Mouse (Mus musculus) embryonic fibroblast, embryonic 13.5 days (primary cell): ENCODE data around the gene Zhx3. TPM values are rescaled to one million over a fixed set of nuclear protein-coding genes. Genes with fewer than 3 reads are reported as not detected.

Source experiments
- H3K27ac ChIP-seq: 2 replicates; pipeline ENCODE4 v1.5.1; 2012; ENCODE audit warnings: low read length, control low read depth, inconsistent platforms; ENCODE audit not compliant: insufficient read depth
- H3K4me1 ChIP-seq: 2 replicates; pipeline ENCODE4 v1.6.1; 2011; ENCODE audit warnings: low read length; ENCODE audit not compliant: control insufficient read depth, insufficient read depth
- H3K4me3 ChIP-seq: 2 replicates; pipeline ENCODE4 v1.5.1; 2011; ENCODE audit warnings: mild to moderate bottlenecking, control low read depth, low read length; ENCODE audit not compliant: insufficient read depth
- CTCF ChIP-seq: IDR thresholded peaks from 2 replicates; pipeline ENCODE4 v1.5.1; 2011; ENCODE audit warnings: mild to moderate bottlenecking, control low read depth, low read length, moderate library complexity, borderline replicate concordance; ENCODE audit not compliant: insufficient read depth
- POLR2A ChIP-seq: IDR thresholded peaks from 2 replicates; pipeline ENCODE4 v1.6.1; 2011; ENCODE audit warnings: low read depth, mild to moderate bottlenecking, control low read depth, low read length, moderate library complexity
- polyA plus RNA-seq: library from polyadenylated mRNA; stranded (reverse); fragments of >200 nt; gene quantifications from 2 replicates; pipeline ENCODE4 v1.2.4, GENCODE M21; 2011; ENCODE audit warnings: low read depth; ENCODE audit not compliant: missing spikeins, insufficient read length

The Zhx3 gene
- polyA plus RNA-seq, 1 experiment, result 14.1 TPM

DNA sequence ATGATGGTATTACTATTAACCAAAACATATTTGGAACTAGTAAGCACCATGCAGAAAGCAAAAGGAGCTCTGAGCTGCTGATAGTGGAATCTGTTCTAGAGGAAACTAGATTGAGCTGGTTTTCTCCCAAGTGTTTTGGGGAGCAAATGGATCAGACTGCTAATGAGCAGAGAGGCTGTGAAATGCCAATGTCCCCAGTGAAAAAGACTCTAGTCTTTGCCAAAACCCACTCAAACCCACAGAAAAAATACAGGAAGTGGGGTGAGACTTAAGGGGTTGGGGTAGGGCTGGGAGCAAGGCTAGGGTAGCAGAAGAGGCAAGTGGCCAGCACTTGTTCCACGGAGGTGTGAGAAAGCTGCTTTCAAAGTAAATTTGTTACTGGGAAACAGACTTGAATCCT lies 86.5 kb downstream of the Zhx3 start:
- TF ChIP-seq CTCF, result no peak
- TF ChIP-seq POLR2A, result no peak
- no peaks in the 10 kb centered on the region for H3K4me1 ChIP-seq
- H3K4me3 ChIP-seq, result no peak overlapping the region
- no peak overlapping the region for H3K27ac ChIP-seq

- no peaks in the 10 kb centered on the region for H3K4me1 ChIP-seq
Measured at GRCm38 (mm10) chr2:160780834-160781219, 92.0 kb downstream of the Zhx3 start.

DNA sequence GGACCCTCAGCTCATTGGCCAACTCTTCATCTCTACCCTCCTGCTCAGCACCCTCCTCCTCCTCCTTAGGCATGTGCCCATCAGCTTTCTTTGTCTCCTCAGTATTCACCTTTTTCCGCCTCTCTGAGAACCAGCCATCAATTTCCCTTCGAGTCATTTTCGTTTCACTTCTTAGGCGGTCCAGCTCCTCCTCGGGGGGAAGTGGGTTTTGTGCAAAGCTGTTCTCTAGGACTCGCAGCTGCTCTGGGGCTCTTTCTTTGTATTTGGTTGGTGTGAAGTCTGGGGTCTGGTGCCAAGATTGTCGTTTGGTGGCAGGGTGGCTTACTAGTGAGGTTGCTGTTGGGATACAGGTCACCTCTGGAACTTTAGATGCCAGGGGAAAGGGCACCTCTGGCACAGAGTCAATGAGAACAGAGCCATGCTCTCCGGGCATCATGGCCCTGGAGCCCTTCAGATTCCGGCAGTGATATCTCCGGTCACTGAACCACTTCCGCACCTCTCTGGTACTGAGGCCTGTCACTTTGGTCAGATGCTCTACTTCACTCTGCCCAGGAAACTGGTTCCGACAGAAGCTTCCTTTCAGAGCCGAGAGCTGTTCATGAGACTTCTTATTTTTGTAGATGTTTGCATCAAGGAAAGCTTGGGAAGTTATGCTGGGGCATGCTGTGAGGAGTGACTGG lies 92.5 kb downstream of the Zhx3 start:
- Histone ChIP-seq H3K4me3 (no peak overlapping the region), H3K27ac (no peak overlapping the region), H3K4me1 (no peaks in the 10 kb centered on the region)
- TF ChIP-seq POLR2A, result no peak
- no peak for TF ChIP-seq CTCF

More at GRCm38 (mm10) chr2:160780834-160781219, 92.0 kb downstream of the Zhx3 start:
- Histone ChIP-seq H3K27ac (no peak overlapping the region), H3K4me3 (no peak overlapping the region)
- no peak for TF ChIP-seq CTCF

- no peak overlapping the region for H3K27ac ChIP-seq
- H3K4me3 ChIP-seq, result no peak overlapping the region
- no peaks in the 10 kb centered on the region for H3K4me1 ChIP-seq
- TF ChIP-seq CTCF (no peak), POLR2A (no peak)
Measured at GRCm38 (mm10) chr2:160778034-160778433, 94.8 kb downstream of the Zhx3 start.

DNA sequence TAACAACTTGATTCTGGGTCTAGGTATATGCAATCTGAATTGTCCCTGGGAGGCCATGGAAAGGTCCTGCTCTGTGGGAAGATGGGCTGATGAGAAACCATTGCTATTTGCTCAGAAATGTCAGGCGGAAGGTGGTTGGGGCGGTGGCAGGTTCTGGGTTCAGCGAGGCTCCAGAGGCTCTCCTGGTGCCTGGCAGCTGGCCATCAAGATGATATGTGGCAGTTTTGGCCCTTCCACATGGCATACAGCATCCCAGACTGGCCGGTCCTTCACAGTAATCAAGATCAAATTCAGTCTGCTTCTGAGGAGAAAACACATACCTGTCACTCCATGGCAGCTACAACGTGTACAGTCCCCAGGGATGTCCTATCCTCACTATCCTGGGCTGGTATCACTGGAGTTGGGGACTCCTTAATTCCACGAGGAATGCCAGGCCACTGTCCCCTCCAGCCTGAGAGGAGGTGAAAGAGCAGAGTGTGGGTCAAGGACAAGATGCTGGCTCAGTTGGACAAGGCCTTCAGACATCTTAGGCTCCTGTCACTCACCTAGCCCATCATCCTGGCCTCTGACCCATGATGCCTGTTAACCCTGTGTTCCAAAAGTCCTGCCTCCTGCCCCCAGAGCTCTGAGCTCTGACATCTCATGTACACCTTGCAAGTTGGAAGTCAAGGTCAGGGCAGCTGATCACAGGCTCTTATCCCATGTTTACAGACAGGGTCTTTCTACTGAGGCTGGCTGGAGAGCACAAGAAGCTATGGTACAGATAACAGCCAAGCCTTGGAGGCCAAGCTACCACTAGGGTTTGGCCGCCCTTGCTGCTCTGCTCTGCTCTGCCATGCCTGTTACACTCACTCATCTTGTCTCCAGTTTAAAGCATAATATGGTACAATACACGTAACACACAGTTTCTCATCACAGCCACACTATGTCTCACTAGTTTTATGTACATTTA lies 101.2 kb downstream of the Zhx3 start:
- Histone ChIP-seq H3K4me3 (no peak overlapping the region), H3K4me1 (no peaks in the 10 kb centered on the region), H3K27ac (no peak overlapping the region)
- TF ChIP-seq CTCF (no peak), POLR2A (no peak)

DNA sequence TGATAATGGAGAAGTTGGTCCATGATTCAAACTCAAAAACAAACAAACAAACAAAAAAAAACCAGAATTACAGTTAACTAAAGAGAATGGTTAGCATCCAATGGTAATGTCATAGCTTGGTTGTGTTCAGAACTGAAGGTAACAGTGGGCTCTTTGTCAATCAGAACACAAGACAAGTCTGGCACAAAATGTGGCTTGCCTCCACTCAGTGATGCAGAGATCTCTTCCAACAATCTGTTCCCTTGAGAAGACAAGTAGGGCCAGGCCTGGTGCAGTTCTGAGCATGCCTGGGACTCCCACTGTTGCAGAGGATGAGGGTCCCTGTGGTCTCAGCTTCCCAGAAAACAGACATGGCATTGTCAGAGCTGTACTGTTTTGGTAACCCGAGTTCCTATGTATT lies 101.9 kb downstream of the Zhx3 start:
- Histone ChIP-seq H3K4me1 (no peaks in the 10 kb centered on the region), H3K27ac (no peak overlapping the region), H3K4me3 (no peak overlapping the region)
- TF ChIP-seq POLR2A, result no peak
- TF ChIP-seq CTCF, result no peak

DNA sequence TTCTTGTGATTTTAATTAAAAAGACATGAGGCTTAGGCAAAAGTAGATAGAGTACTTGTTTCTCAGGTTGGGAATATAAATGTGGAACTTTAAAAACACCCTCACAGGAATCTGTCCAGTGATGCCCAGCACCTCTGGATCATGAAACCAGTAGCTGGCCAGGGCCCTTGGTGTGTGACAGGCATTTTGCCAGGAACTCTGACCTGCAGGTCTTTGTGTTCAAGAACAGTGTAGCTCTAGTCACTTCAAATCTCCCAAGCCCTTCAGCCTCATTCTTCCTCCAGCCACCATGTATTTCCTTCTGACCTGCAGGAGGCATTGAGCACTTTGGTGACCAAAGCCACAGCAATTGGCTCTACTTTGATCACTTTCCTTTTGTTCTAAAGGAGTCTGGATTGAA lies 102.4 kb downstream of the Zhx3 start:
- no peaks in the 10 kb centered on the region for H3K4me1 ChIP-seq
- H3K4me3 ChIP-seq, result no peak overlapping the region
- no peak overlapping the region for H3K27ac ChIP-seq
- TF ChIP-seq CTCF, result no peak
- TF ChIP-seq POLR2A, result no peak

DNA sequence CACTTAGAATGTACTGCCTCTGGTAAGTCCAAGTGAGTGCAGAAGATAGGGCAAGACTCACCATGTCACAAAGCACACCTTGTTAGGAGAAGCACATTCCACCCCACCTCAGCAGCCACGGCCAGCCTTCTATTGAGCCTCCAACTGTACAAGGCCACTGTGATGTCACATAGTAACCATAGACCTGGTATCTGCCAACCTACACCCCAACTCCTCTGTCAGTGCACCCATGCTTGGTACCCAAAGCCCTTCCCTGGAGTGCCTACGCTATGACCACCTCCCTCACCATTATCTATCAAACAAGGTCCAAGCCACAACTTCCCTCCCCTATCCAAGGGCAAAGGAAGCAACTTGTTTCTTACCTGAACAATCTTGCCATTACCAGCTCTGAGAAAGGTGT lies 103.8 kb downstream of the Zhx3 start:
- TF ChIP-seq CTCF (no peak), POLR2A (no peak)
- no peak overlapping the region for H3K27ac ChIP-seq
- H3K4me1 ChIP-seq, result no peaks in the 10 kb centered on the region
- no peak overlapping the region for H3K4me3 ChIP-seq

GRCm38 (mm10) chr2:160768097-160768695 lies 104.6 kb downstream of the Zhx3 start:
- no peak for TF ChIP-seq POLR2A
- TF ChIP-seq CTCF, result no peak
- Histone ChIP-seq H3K27ac (no peak overlapping the region), H3K4me3 (no peak overlapping the region), H3K4me1 (no peaks in the 10 kb centered on the region)

GRCm38 (mm10) chr2:160767201-160767600 lies 105.6 kb downstream of the Zhx3 start:
- Histone ChIP-seq H3K4me3 (no peak overlapping the region), H3K27ac (no peak overlapping the region), H3K4me1 (no peaks in the 10 kb centered on the region)
- TF ChIP-seq CTCF (no peak), POLR2A (no peak)
